In genomic region chr2:141155972-141156371, GRCm38 (mm10) we compare ENCODE assay signal across 23 mouse cellular contexts.
DNase-seq lines count a peak whose midpoint lies in the region; ATAC-seq and TF ChIP-seq lines count a peak whose summit lies in the region.
"Had no signal": no experiment of that assay in that cellular context is flagged by ENCODE, and none has a peak within 500 bp of the region (broad histone marks: within the 10 kb centered on the region; RNA-seq: fewer than 3 reads in every experiment).

No protein-coding gene starts in this region.

- H3K9me3 ChIP-seq in hindbrain, embryonic 16.5 days (ENCODE audit: control insufficient read depth, low read length): no peaks in the 10 kb centered on the region
- no peaks in the 10 kb centered on the region for H3K9me3 ChIP-seq in hindbrain, embryonic 13.5 days
- H3K9me3 ChIP-seq: embryonic facial prominence, embryonic 15.5 days; heart, embryonic 15.5 days; liver, embryonic 15.5 days; midbrain, embryonic 15.5 days; neural tube, embryonic 12.5 days had no signal

- H3K27ac ChIP-seq in hindbrain, embryonic 16.5 days (ENCODE audit: low read depth, low read length): no peak overlapping the region
- no peak overlapping the region for H3K27ac ChIP-seq in hindbrain, embryonic 13.5 days
- H3K27ac ChIP-seq in heart, adult 2 months: no peak overlapping the region
- H3K27ac ChIP-seq: embryonic facial prominence, embryonic 15.5 days; heart, embryonic 15.5 days; liver, embryonic 15.5 days; macrophage; midbrain, embryonic 15.5 days; neural tube, embryonic 12.5 days had no signal

- H3K79me2 ChIP-seq in heart, adult 2 months (replicated peaks; ENCODE audit: control insufficient read depth, insufficient read depth, low read length): no peaks in the 10 kb centered on the region

- TF ChIP-seq CTCF in heart, adult 2 months (IDR thresholded peaks at IDR 0.05): no peak

- peak; percentile 14; the same call in 1 of the 2 replicates for ATAC-seq in hindbrain, embryonic 16.5 days
- no peak for ATAC-seq in hindbrain, embryonic 13.5 days (ENCODE audit: low FRiP score)
- ATAC-seq: intestine, postnatal 0 days; midbrain, embryonic 15.5 days; Patski had no signal

- intact Hi-C loops in heart, adult 2 months (cut with DNase I): no loop called here

- no peaks in the 10 kb centered on the region for H3K36me3 ChIP-seq in hindbrain, embryonic 16.5 days (ENCODE audit: control insufficient read depth, insufficient read depth, low read length)
- no peaks in the 10 kb centered on the region for H3K36me3 ChIP-seq in hindbrain, embryonic 13.5 days
- no peaks in the 10 kb centered on the region for H3K36me3 ChIP-seq in heart, adult 2 months (ENCODE audit: control insufficient read depth, insufficient read depth, low read length)
- H3K36me3 ChIP-seq: embryonic facial prominence, embryonic 15.5 days; heart, embryonic 15.5 days; liver, embryonic 15.5 days; midbrain, embryonic 15.5 days; neural tube, embryonic 12.5 days had no signal

- H3K9ac ChIP-seq in hindbrain, embryonic 16.5 days (ENCODE audit: low read depth, low read length): no peak overlapping the region
- H3K9ac ChIP-seq in hindbrain, embryonic 13.5 days: no peak overlapping the region
- no peak overlapping the region for H3K9ac ChIP-seq in heart, adult 2 months (ENCODE audit: low read depth, low read length)
- H3K9ac ChIP-seq: embryonic facial prominence, embryonic 15.5 days; heart, embryonic 15.5 days; liver, embryonic 15.5 days; midbrain, embryonic 15.5 days; neural tube, embryonic 12.5 days had no signal

- DNase-seq in cerebellum, adult 11-12 months: peak; percentile 73
- peak; percentile 48 to 69 for DNase-seq in cerebellum, postnatal 10 days
- peak; percentile 47 for DNase-seq in retina, embryonic 14.5 days (ENCODE audit: low spot score)
- DNase-seq in adrenal gland, adult 8-10 months: no peak
- no peak for DNase-seq in heart, adult 2 months
- no peak for DNase-seq in MN1 (ENCODE audit: low spot score)
- DNase-seq: adrenal gland, adult 2 months; gastrocnemius, postnatal 36 days; heart, postnatal 36 days; kidney, postnatal 36 days; liver; right cerebral cortex, postnatal 4 days; thymus, postnatal 25 days had no signal

- no peaks in the 10 kb centered on the region; the same call in 1 of the 2 replicates for H3K4me1 ChIP-seq in hindbrain, embryonic 16.5 days (ENCODE audit: control insufficient read depth, insufficient read depth, low read depth, low read length)
- peaks cover 23% of the 10 kb centered on the region for H3K4me1 ChIP-seq in hindbrain, embryonic 13.5 days (replicated peaks)
- no peaks in the 10 kb centered on the region for H3K4me1 ChIP-seq in heart, adult 2 months (ENCODE audit: control insufficient read depth, insufficient read depth, low read length)
- H3K4me1 ChIP-seq: liver, embryonic 15.5 days; neural tube, embryonic 12.5 days had no signal

- no peak for TF ChIP-seq POLR2A in heart, adult 2 months (IDR thresholded peaks at IDR 0.05; ENCODE audit: insufficient read depth, low read depth, low read length)

- no peak overlapping the region for H3K4me2 ChIP-seq in hindbrain, embryonic 16.5 days (ENCODE audit: low read length)
- H3K4me2 ChIP-seq in hindbrain, embryonic 13.5 days: no peak overlapping the region
- H3K4me2 ChIP-seq: embryonic facial prominence, embryonic 15.5 days; heart, embryonic 15.5 days; liver, embryonic 15.5 days; midbrain, embryonic 15.5 days; neural tube, embryonic 12.5 days had no signal

- no peak for TF ChIP-seq EP300 in heart, adult 2 months (IDR thresholded peaks at IDR 0.05; ENCODE audit: insufficient read depth, low read depth, low read length)

- WGBS in hindbrain, embryonic 16.5 days: 59% methylated on average over 4 of the region's 4 CpGs
- WGBS in hindbrain, embryonic 13.5 days: 61% methylated on average over 4 of the region's 4 CpGs
- WGBS in heart, adult 2 months: 78% methylated on average over 4 of the region's 4 CpGs

- H3K4me3 ChIP-seq in hindbrain, embryonic 16.5 days (ENCODE audit: low read length): no peak overlapping the region
- no peak overlapping the region for H3K4me3 ChIP-seq in hindbrain, embryonic 13.5 days
- no peak overlapping the region for H3K4me3 ChIP-seq in heart, adult 2 months
- H3K4me3 ChIP-seq: embryonic facial prominence, embryonic 15.5 days; heart, embryonic 15.5 days; liver, embryonic 15.5 days; midbrain, embryonic 15.5 days; neural tube, embryonic 12.5 days had no signal

- no peaks in the 10 kb centered on the region for H3K27me3 ChIP-seq in hindbrain, embryonic 16.5 days (replicated peaks; ENCODE audit: control insufficient read depth, insufficient read depth, low read length)
- H3K27me3 ChIP-seq in hindbrain, embryonic 13.5 days: no peaks in the 10 kb centered on the region
- H3K27me3 ChIP-seq in heart, adult 2 months (ENCODE audit: control insufficient read depth, insufficient read depth, low read length): no peaks in the 10 kb centered on the region
- H3K27me3 ChIP-seq: embryonic facial prominence, embryonic 15.5 days; heart, embryonic 15.5 days; liver, embryonic 15.5 days; midbrain, embryonic 15.5 days; neural tube, embryonic 12.5 days; Patski had no signal

Comparison
In these comparisons a context has a peak if more than half of its experiments do, and no peak if none do; other contexts are left out.
1. DNase-seq: peak in cerebellum, adult 11-12 months (single experiment), cerebellum, postnatal 10 days (2 of 2) and retina, embryonic 14.5 days (single experiment); none in adrenal gland, adult 8-10 months (single experiment), heart, adult 2 months (0 of 2) and MN1 (single experiment).